Mouse (Mus musculus) cortical plate, adult 2 months (tissue): ENCODE data around the gene Impg1.

ENCODE experiments used
- CTCF ChIP-seq: fragments of 200-500 bp; IDR thresholded peaks from 2 replicates; pipeline ENCODE4 v1.5.1; 2011; ENCODE audit warnings: mild to moderate bottlenecking, control low read depth, low read length; ENCODE audit not compliant: insufficient read depth; ENCODE audit errors: extremely low read depth
- POLR2A ChIP-seq: fragments of 200-500 bp; IDR thresholded peaks from 2 replicates; pipeline ENCODE4 v1.6.1; 2011; ENCODE audit warnings: mild to moderate bottlenecking, low read length, control low read depth; ENCODE audit not compliant: insufficient read depth; ENCODE audit errors: extremely low read depth

- TF ChIP-seq POLR2A, result no peak
- TF ChIP-seq CTCF, result no peak
These were observed 92.0 kb downstream of the Impg1 start for GRCm38 (mm10) chr9:80373304-80373739.
